Mouse (Mus musculus) left cerebral cortex, adult 8-10 months (tissue): ENCODE results near the gene Mapkap1. TPM values are rescaled to one million over a fixed set of nuclear protein-coding genes. Genes with fewer than 3 reads are reported as not detected.

Source experiments
- DNase-seq, 2 experiments: peaks; one replicate each; pipeline ENCODE4 v3.0.0; 2022; ENCODE audit warnings: low spot score in 2 of 2
- total RNA-seq, 4 experiments: library from RNA; stranded (reverse); gene quantifications; 2 replicates each; pipeline ENCODE4 v1.2.4; 2022

The Mapkap1 gene
- total RNA-seq, 4 experiments from 2014 or later, result 59.0 to 77.0 (median 70.6) TPM

DNA sequence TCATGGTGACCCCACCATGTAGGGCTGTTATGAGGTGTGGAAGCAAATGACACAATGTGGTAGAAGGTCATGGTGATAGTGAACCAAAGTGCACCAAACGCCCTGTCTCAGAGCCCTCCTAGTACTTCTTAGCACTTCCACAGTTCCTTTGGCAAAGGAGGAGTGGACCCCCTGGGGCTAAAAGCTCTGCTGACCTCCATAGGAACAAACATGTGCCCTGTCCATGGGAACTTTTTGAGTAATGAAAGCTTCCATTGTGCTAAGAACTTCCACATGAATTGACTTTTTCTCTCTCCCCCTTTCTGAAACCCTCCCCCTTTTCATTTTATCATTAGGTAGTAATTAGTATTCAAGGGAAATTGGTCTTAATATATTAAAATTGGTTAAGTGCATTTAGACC is 164.5 kb downstream of the Mapkap1 start:
- DNase-seq, result no peak

DNA sequence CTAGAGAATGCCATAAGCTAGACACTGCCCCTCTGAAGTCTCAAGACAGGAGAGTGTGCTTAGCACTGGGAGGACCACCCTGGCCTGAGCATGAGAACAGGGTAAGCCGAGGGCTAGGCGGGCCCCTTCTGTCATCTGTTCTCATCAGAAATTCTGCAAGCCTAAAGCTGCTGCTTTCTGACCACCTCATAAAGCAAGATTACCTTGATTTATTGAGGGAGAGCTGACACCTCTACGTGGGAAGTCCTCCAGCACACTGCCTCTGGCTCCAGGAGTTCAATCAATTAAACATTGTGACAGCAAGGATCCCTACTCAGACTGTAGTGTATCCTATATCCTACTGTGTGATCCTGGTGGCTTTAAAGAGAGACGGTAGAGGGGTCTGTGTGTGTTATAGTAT is 166.5 kb downstream of the Mapkap1 start:
- no peak for DNase-seq

- DNase-seq, result no peak
These were observed 182.0 kb downstream of the Mapkap1 start for GRCm38 (mm10) chr2:34588546-34588945.

GRCm38 (mm10) chr2:34591721-34592360 is 185.3 kb downstream of the Mapkap1 start:
- no peak for DNase-seq

GRCm38 (mm10) chr2:34592361-34592960 is 185.9 kb downstream of the Mapkap1 start:
- DNase-seq, result no peak

DNA sequence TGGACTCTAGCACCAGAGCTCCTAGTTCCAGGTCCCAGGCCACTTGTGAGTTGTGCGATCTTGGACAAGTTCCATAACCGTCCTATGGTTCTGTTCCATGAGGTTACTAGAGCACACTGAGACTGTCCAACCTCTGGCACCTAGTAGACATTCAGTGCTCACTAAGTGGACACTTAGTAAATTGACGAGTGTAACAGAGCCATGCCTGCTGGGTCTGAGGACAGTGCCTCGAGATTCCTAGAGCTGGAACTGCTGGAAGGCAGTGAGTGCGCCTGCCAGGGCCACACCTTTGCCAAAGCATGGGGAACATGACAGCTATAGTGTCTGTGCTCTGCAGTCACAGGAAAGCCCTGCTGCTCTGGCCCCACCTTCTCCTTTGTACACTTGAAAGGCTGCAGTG is 187.4 kb downstream of the Mapkap1 start:
- DNase-seq, result no peak

GRCm38 (mm10) chr2:34599606-34600255 is 193.2 kb downstream of the Mapkap1 start:
- no peak for DNase-seq

- DNase-seq, result no peak
These were observed 194.2 kb downstream of the Mapkap1 start for GRCm38 (mm10) chr2:34600734-34601133.

DNA sequence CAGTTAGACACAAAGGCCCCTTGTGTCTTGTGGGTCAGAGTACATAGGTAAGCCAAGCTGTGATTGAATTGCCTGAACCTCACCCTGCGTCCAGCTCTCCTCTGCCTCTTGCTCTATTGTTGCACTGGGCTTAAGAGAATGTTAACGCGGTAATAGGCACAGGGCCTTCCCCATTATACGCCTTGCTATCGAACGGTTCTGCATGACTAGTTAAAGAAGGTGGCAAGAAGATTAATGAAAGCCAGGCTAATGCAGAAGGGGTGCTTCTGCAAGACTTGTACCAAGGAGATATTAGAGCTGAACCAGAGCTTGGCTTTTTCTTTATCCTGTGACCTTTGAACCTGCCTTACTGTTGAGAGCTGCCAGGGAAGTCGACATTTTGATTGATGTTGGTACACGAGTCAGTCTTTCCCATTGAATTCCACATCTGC is 195.6 kb downstream of the Mapkap1 start:
- no peak for DNase-seq

DNA sequence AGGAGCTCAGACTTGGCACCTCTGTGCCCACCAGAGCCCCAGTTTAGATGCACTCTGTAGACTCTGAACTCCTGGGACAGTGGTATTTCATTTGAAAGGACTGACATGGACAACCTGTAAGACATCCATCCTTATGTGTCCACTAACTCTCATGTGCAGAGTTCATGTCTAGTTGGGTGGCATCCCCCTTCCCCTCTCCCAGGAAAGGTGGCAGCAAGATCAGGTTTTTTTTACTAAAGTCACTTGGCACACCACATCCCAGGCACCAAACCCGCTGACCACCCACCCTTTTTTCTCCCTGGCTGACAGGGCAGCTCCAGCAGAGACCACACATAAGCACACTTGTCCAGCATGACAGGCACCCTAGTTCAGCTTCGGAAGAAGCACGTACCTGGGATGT is 196.3 kb downstream of the Mapkap1 start:
- DNase-seq, result no peak

- no peak for DNase-seq
These were observed 197.2 kb downstream of the Mapkap1 start for GRCm38 (mm10) chr2:34603653-34604214.

- DNase-seq, result no peak
These were observed 198.5 kb downstream of the Mapkap1 start for GRCm38 (mm10) chr2:34605040-34605439.

GRCm38 (mm10) chr2:34608917-34609316 is 202.3 kb downstream of the Mapkap1 start:
- DNase-seq, result no peak

- no peak for DNase-seq
These were observed 202.9 kb downstream of the Mapkap1 start for GRCm38 (mm10) chr2:34609516-34609915.

DNA sequence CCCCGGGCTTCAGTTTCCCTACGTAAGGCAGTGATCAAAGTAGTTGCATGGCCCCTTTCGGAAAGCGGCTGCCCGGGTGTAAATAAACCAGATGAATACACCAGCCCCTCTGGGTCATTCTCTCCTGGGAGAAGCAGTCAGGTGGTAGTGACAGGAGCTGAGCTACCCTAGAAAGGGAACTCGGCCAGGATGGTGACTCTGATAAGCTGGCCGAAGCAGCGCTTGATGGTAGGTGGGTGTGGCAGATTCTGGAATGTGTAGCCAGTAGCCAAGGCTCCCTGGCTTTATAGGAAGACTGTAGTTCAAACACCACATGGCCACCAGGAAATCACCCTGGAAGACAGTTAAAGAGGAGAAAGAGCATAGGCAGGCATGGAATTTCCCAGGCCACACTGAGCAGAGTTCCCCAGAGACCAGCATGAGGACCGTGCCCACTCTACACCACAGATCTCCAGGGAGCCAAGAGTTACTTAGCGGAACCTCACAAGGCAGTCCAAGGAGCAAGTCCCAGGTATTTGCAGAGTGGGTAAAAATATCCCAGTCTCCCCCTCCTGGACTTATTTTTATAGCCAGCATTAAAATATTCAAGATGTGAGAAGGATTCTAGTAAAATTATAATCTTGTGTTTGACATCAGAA is 214.3 kb downstream of the Mapkap1 start:
- DNase-seq, result no peak

- no peak for DNase-seq
These were observed 214.9 kb downstream of the Mapkap1 start for GRCm38 (mm10) chr2:34621485-34621884.

- no peak for DNase-seq
These were observed 215.9 kb downstream of the Mapkap1 start for GRCm38 (mm10) chr2:34622518-34622917.

DNA sequence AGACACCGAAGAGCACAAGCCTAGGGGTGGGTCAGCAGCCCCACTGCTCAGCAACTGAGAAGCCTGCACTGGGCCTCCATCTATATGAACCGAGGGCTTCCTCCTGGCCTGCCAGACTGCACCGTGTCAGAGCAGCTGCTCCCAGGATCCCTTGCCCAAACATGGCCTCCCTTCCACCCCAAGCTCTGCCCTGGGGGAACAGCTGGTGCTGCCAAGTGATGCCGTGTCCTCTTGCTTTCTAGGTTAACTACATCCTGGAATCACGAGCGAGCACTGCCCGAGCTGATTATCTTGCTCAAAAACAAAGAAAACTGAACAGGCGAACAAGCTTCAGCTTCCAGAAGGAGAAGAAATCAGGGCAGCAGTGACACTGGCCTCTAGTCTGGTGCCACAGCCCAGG is 216.6 kb downstream of the Mapkap1 start:
- no peak for DNase-seq

- DNase-seq, result no peak
These were observed 217.5 kb downstream of the Mapkap1 start for GRCm38 (mm10) chr2:34624076-34624475.

DNA sequence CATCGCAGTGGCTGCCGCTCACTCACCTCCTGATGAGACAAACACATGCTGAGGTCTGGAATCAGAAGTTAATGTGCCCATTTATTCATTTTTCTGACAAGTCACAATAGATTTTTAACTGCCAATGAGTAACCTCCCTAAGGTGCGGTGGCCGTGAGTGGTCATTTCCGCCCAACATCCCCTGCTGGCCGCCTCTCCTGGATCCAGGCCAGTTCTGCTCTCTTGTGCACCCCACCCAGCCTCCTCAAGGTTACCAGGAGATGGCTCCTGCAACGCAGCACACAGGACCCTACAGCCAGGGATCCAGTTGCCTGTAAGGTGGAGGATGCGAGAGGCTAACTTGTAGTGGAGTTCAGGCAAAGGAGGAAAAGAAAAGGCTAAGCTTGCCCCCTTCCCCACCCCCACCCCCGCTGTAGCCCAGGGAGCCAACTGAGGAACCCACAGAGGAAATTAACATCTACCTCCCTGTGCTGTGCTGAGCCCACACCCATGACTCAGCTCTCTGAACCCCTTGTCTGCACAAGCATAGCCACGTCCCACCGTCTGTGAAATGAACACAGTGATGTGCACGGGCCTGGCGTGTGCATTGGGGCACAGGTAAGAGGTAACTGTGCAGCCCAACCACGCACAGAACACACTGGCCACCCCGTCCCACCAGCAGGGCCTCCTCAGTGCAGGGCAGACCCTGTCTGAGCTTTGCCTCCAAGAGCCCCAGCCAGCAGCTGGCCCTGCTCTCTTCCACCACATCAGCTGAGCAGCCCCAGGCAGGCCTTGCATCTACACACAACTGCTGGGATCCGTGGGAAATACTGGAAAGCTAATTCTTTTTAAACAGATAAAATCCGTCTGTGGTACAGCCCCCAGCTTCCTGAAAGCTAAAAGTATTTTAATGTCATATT is 221.0 kb downstream of the Mapkap1 start:
- no peak for DNase-seq
